Mouse (Mus musculus) kidney, adult 2 months (tissue): ENCODE measurements around the gene Sos2. TPM values are rescaled to one million over a fixed set of nuclear protein-coding genes. Genes with fewer than 3 reads are reported as not detected.

Experiments
- DNase-seq: peaks from one replicate; pipeline ENCODE4 v3.0.0; 2021
- H3K27ac ChIP-seq: fragments of 200-500 bp; 2 replicates; pipeline ENCODE4 v1.5.1; 2012; ENCODE audit warnings: low read depth, low read length, control low read depth, inconsistent platforms; ENCODE audit not compliant: insufficient read depth
- H3K27me3 ChIP-seq: fragments of 200-500 bp; replicated peaks from 2 replicates; pipeline ENCODE4 v1.6.1; 2012; ENCODE audit warnings: mild to moderate bottlenecking, moderate library complexity, low read length, inconsistent platforms; ENCODE audit not compliant: control insufficient read depth, insufficient read depth
- H3K36me3 ChIP-seq: fragments of 200-500 bp; 2 replicates; pipeline ENCODE4 v1.6.1; 2012; ENCODE audit warnings: mild to moderate bottlenecking, moderate library complexity, low read length, inconsistent platforms; ENCODE audit not compliant: control insufficient read depth, insufficient read depth
- H3K4me1 ChIP-seq: fragments of 200-500 bp; 2 replicates; pipeline ENCODE4 v1.6.1; 2011; ENCODE audit warnings: low read length; ENCODE audit not compliant: control insufficient read depth, insufficient read depth
- H3K4me3 ChIP-seq: fragments of 200-500 bp; 2 replicates; pipeline ENCODE4 v1.5.1; 2011; ENCODE audit warnings: mild to moderate bottlenecking, low read depth, low read length, control low read depth; ENCODE audit not compliant: insufficient read depth
- CTCF ChIP-seq: fragments of 200-500 bp; conservative IDR thresholded peaks from 2 replicates; pipeline ENCODE4 v1.5.1; 2011; ENCODE audit warnings: low read depth, mild to moderate bottlenecking, control low read depth, low read length, moderate library complexity, mixed read lengths; ENCODE audit not compliant: insufficient read depth, insufficient read length
- POLR2A ChIP-seq: fragments of 200-500 bp; IDR thresholded peaks from one replicate; pipeline ENCODE4 v1.6.1; 2011; ENCODE audit warnings: low read depth, low read length, control low read depth
- WGBS: fragments of 180-500 bp; shearing (Covaris S2); methylation state at CpG from one replicate; pipeline ENCODE4 v1.1.7; 2018; 5-methylcytosine and 5-hydroxymethylcytosine counted together
- polyA plus RNA-seq: library from polyadenylated mRNA; depleted of rRNA; stranded (reverse); fragments of >200 nt; gene quantifications from 2 replicates; pipeline ENCODE4 v1.2.3, GENCODE M21; 2012

Sos2 gene
- polyA plus RNA-seq, 1 experiment, result 28.8 TPM

- peak; percentile 72 for DNase-seq
- Histone ChIP-seq H3K27me3 (no peaks in the 10 kb centered on the region), H3K27ac (no peak overlapping the region; the same call in 1 of the 2 replicates), H3K4me1 (no peaks in the 10 kb centered on the region), H3K4me3 (no peak overlapping the region), H3K36me3 (no peaks in the 10 kb centered on the region; the same call in 1 of the 2 replicates)
- TF ChIP-seq POLR2A, result no peak
- TF ChIP-seq CTCF, result no peak
These were observed 32.0 kb upstream of the Sos2 start for GRCm38 (mm10) chr12:69713628-69714027.

DNA sequence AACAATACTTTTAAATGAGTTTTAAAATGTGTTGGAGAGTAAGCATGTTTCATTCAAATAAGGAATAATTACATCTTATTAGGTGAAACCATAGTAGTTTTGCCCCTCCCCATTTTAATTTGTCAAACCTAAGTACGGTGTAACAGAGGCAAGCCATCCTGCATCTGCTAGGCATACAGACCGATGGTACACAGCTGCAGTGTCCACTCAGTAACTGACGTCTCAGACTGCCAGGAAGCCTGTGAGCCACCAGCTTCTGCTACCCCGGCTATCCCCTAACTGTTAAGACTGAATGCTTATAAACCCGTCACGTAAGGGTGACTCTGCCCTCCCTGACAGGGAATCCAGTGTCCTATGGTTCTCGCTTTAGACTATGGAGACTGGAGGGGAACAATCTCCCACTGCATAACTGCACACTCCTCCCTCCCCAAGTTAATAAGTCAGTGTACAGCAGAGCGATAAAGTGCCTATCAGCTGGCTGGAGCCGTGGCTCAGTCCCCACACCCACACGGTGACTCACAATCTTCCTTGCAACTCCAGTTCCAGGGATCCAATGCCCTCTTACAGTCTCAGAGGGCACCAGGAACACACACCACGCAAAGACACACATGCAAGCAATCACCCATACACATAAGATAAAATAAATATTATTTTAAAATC, 23.3 kb upstream of the Sos2 start:
- Histone ChIP-seq H3K4me1 (no peaks in the 10 kb centered on the region), H3K36me3 (no peaks in the 10 kb centered on the region; the same call in 1 of the 2 replicates), H3K4me3 (no peak overlapping the region), H3K27ac (no peak overlapping the region), H3K27me3 (no peaks in the 10 kb centered on the region)
- TF ChIP-seq CTCF (no peak), POLR2A (no peak)
- no peak for DNase-seq
- WGBS, result 54% methylated on average over 11 of the region's 11 CpGs

DNA sequence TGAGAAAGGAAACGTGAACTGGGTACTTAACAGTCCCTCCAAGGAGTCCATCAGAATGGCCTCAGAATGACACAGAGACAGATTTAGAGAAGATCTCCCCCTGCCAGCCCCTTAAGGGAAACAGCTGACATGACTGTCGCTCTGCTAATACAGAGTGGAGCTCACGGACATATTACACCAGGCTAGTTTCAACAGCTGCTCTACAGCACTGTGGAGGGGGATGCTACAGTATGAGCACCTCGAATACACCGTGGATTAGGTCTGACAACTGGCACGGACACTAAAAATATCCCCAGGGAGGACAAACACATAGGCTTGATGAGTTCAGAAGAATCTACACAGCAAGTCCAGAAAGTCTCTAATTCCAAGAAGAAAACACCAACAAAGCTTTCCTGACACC, 16.7 kb upstream of the Sos2 start:
- TF ChIP-seq POLR2A (no peak), CTCF (no peak)

GRCm38 (mm10) chr12:69696746-69697145, 15.1 kb upstream of the Sos2 start:
- no peak overlapping the region for H3K4me3 ChIP-seq
- no peaks in the 10 kb centered on the region; the same call in 1 of the 2 replicates for H3K36me3 ChIP-seq
- H3K4me1 ChIP-seq, result no peaks in the 10 kb centered on the region
- WGBS, result 64% methylated on average over 5 of the region's 5 CpGs
- peak; percentile 81 for DNase-seq
- TF ChIP-seq CTCF (0 out of 2 replicates have a peak, but pooled peaks have one; percentile 7), POLR2A (no peak)
- H3K27me3 ChIP-seq, result no peaks in the 10 kb centered on the region
- H3K27ac ChIP-seq, result no peak overlapping the region

More for the DNA sequence above, 16.7 kb upstream of the Sos2 start:
- DNase-seq, result no peak
- Histone ChIP-seq H3K4me1 (no peaks in the 10 kb centered on the region), H3K36me3 (no peaks in the 10 kb centered on the region; the same call in 1 of the 2 replicates), H3K27me3 (no peaks in the 10 kb centered on the region), H3K4me3 (no peak overlapping the region), H3K27ac (no peak overlapping the region)
- 88% methylated on average over 6 of the region's 6 CpGs for WGBS

DNA sequence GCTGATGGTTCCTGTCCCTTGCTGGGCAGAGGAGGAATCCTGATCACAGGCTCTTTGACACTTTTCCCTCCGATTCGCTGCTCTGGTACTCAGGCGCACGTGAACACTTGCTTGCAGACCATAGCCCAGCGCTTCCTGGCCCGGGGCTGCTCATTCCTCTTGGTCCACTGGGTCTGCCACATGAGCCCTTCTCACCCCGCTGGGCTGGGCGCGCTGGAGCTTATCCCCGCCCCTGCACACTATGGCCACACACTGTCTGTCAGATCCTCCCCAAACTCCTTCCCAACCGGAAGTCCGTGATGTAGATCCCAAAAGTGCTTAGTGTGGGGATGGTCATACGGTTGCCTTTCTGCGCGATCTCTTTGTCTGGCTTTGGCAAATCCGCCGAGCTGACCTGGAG, 11.8 kb upstream of the Sos2 start:
- Histone ChIP-seq H3K4me1 (no peaks in the 10 kb centered on the region), H3K4me3 (no peak overlapping the region), H3K27me3 (no peaks in the 10 kb centered on the region), H3K36me3 (no peaks in the 10 kb centered on the region), H3K27ac (no peak overlapping the region)
- TF ChIP-seq POLR2A, result no peak
- no peak for TF ChIP-seq CTCF
- WGBS, result 84% methylated on average over 17 of the region's 17 CpGs
- DNase-seq, result no peak

DNA sequence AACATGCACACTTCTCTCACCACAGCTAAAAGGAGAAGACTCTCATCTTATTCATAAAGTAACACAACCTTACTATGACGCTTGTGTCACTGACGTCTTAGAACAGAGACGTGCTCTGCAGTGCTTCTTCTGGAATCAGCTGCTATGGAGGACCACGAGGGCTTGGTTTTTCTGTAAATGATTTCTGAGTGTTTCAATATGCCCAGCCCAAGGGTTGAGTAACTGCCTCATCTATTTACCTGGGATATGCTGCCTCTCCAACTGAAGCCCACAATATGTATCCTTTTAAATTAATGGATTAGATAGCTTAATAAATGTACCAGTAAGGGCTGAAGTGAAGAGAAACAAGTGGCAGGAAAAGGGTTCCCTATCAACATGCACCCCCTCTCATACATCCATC, 9.1 kb upstream of the Sos2 start:
- Histone ChIP-seq H3K4me1 (no peaks in the 10 kb centered on the region), H3K27ac (no peak overlapping the region), H3K4me3 (no peak overlapping the region), H3K36me3 (no peaks in the 10 kb centered on the region), H3K27me3 (no peaks in the 10 kb centered on the region)
- TF ChIP-seq CTCF (no peak), POLR2A (no peak)
- WGBS, result 91% methylated on average over 4 of the region's 4 CpGs
- no peak for DNase-seq

DNA sequence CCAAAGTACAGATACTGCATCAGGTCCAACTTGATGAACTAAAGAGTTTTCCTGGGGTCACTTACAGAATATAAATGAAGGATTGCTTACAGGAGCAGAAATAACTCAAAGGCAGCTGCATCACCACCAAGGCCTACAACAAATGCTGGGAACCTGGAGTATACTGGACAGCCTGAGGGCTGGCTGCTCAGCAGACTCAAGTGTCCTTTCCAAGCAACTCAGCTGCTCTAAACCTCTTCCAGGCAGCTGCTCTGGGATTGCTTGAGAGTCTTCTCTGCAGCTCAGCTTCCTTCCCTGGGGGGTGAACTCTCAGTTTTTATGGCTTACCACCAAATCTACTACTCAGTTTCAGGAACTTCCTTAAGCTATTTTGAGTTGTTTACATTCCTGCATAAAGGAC, 7.4 kb upstream of the Sos2 start:
- H3K27me3 ChIP-seq, result no peaks in the 10 kb centered on the region
- no peaks in the 10 kb centered on the region for H3K4me1 ChIP-seq
- H3K36me3 ChIP-seq, result no peaks in the 10 kb centered on the region
- TF ChIP-seq CTCF (no peak), POLR2A (no peak)
- no peak for DNase-seq
- H3K27ac ChIP-seq, result no peak overlapping the region
- H3K4me3 ChIP-seq, result no peak overlapping the region
